Mouse (Mus musculus): ENCODE measurements around the gene Efnb3.

Gene Efnb3

DNA sequence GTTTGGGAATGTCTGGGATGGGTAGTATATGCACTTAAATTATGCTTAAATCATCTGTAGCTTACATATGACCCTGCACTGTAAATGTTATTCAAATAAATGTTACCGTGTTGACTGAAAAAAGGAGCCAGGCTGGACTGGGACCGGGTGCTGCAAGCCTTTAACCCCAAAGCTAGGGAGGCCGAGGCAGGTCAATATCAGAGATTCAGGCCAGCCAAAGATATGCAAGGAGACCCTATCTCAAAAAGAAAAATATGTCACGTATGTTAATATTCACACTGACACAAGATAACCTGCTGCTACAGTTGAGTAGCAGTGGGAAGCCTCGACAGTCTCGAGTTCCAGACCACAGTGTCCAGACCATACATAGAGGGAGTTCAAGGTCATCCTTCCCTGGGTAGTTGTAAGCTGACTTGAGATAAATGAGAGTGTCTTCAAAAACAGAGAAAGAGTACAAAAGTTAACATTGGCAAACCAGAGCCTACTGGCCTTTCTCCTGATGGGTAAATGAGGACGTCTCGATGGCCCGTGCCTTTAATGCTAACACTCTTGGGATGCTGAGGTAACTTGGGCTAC lies 22.3 kb upstream of the Efnb3 start:
- no peak for DNase-seq

DNA sequence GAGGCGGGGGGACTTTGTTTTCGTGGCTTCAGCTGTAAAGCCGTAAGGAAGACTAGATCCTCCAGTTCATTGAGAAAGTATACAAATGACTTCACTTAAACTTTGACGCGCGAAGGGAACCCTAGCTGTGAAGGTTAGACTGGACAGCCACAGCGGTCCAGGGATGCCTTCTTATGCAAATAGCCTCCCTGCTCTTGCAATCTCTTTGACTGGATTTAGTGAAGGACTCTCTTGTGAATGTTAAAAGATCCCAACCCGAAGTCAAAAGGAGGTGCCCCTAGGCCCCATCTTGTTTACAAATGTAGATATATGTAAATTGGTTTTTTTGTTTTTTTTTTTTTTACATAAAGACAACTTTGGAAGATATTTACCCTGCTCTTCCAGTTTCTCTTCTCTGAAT lies 21.8 kb upstream of the Efnb3 start:
- DNase-seq, result no peak

DNA sequence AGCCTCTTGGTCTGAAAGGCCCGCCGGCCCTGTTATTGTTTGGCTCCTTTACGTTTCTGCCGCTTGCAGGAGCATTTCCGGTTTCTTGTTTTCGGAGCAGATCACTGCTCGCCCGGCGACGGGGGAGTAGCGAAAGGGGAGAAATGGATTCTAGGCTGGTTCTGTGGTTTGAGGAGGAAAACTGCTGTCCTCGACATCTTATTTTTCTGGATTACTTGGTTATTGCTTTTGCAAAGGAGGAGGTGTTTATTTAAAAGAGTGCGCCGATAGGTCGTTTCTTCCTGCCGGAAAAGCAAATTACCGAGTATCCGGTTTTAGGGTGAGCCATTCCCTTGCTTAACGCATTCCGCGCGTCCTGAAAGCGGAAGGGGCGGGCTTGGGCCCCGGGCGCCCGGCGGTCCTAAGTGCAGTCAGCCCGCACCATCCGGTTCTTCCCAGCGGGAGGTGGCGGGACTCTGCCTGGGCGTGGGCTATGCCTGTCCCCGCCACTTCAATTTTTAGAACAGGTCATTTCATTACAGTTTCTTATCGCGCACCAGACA lies 21.2 kb upstream of the Efnb3 start:
- DNase-seq, result peak; percentile 97

DNA sequence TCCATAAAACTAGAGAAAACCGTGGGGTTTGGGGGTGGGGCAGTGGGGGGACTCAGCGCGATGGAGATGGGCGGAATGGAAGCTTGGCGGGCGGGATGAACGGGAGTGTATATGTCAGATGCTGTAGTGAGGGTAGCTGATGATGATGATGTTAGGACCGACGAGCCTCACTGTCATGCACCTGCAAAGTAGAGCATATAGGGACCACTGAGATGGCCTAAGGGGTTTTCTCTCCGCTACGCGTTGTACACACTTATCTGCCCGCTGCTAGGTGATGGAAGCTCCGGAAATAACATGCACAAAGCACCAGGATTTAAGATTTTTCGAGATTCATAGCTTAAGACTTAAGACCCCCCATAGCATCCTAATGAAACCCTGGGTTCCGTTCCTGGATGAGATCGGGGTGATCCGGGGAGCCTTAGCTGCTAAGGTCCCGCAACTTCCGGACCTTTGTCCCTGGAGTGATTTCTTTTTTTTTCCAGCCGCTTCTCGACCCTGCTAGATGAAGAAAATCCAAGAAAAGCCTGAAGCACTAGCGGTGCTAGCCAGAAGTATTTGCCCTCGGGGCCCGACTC lies 20.7 kb upstream of the Efnb3 start:
- DNase-seq, result no peak

DNA sequence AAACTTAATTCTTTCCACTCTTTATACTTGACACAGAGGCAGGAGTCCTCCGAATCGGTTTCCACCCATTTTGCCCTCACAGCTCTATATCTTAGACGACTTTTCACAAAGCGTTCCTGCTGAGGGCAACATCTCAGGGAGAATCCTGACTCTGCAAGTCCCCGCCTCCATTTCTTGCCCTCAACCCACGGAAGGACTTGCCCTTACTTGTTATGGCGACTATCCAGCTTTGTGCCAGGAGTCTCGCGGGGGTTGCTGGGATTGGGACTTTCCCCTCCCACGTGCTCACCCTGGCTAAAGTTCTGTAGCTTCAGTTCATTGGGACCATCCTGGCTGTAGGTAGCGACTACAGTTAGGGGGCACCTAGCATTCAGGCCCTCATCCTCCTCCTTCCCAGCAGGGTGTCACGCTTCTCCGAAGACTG lies 20.1 kb upstream of the Efnb3 start, which contains the start of the genes Wrap53 and Trp53:
Wrap53 (minus strand) TSS at position 165 of the 424 bp plus-strand sequence.
Trp53 (plus strand) TSS at position 269 of the 424 bp plus-strand sequence.
- DNase-seq, result peak; percentile 96

DNA sequence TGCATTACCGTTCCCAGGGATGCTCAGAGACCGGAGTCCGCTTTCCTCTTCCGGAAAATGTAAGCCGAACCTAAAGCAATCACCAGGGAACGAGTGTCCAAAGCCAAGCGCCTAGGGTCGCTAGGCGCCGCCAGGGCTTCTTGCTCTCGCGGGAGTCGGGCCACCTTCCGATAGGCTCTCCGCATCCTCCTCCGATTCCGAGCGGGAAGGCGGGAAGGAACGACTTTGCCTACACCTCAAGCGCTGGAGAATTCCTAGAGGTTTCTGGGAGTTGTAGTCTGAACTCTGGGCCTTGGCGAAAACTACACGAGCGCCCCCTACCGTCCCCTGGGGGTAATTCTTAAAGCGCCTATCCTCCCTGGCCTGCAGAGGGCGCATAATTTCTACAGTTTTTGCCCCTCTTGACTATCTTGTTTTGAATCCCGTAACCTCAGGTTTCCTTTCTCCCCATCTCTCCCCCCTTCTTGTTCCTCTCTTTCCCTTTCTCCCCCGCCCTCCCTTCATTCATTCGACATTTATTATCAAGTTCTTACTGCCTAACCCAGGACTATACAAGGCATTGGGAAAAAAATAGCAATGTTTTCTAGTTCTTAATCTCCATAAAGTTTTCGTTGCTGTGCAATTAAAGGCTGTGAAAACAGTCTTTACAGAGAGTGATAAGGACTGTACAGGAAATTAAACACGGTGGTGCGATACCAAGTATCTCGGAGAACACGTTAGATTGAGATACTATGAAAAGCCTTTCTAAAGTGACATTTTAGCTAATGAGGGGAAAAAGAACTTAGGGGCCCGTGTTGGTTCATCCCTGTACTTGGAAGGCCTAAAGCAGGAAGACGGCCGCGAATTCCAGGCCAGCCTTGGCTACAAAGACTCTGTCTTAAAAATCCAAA lies 19.4 kb upstream of the Efnb3 start:
- peak; percentile 99 for DNase-seq

DNA sequence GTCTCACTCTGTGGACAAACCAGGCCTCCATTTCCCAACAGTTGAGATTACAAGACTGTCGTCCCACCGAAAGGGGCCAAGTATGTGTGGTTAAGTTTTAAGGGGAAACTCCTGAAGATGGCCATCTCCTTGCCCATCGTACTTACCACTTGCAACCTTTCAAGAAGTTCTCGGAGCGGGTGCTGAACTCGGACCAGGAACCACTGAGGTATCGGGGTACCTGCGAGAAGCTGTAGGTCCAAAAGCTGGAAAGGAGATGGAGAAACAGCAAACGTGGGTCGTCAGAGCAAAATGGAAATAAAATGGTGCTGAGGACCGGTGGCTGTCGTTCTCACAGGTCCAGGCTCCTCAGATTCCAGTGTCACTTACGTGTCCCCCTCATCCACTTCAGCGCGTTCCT lies 18.3 kb upstream of the Efnb3 start:
- no peak for DNase-seq

DNA sequence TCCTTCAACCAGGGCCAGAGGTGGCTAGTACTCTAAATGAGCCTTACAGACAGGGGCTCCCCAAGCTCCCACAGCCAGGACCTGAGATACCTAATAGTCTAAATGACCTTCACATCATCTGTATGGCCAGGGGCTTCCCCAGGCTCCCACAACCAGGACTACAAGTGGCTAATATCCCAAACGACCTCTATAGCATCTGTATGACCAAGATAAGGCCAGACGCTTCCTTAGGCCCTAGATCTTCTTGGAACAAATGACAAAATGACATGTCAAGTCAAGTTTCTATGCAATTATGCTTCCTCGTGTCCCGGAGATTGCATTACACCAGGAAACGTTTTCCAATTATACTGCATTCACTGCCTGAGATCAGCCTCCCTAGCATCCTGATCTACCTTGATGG lies 16.3 kb upstream of the Efnb3 start:
- DNase-seq, result no peak

DNA sequence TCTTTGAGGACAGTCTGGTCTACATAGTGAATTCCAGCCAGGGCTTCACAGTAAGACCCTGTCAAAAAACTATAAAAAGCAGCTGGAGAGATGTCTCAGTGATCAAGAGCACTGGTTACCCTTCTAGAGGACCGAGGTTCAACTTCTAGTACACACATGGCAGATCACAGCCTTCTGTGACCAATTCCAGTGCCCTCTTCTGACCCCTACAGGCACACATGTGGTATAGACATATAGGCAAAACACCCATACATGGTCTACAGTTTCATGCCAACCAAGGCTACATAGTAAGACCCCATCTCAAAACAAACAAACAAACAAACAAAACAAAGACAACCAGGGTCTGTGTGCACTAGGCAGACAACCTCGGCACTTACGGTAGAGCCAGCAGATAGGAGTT lies 15.2 kb upstream of the Efnb3 start:
- DNase-seq, result peak; percentile 70

DNA sequence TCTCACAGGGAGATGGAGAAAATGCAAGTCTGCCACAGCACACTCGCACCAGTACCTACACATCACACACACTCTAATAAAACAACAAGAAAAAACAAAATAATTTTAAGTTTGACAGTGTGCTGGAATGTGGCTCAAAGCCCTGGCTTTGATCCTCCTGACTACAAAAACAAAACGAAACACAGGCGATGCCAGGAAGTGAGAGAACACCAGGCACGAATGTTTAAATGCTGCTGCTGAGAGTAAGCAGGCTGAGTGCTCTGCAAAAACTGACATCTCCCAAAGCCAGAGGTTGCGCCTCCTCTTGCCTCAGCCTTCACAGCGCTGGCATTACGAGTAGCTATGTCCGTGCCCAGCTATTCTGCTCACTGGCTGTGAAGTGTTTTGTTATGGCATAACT lies 5.1 kb upstream of the Efnb3 start:
- no peak for DNase-seq

DNA sequence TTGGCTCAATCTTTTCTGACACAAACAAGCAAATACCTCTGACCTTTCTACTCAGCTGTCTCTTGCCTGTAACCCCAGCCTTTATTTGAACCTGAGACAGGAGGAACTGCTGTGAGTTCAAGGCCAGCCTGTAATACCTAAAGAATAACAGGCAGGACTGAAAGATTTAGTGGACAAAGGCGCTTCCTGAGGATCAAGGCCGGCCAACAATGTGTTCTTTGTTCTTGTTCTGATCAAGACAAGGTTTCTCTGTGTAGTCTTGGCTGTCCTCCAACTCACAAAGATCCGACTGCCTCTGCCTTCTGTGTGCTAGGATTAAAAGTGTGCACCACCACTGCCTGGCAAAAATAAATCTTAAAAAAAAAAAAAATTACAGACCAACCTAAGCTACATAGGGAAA lies 4.4 kb upstream of the Efnb3 start:
- no peak for DNase-seq

DNA sequence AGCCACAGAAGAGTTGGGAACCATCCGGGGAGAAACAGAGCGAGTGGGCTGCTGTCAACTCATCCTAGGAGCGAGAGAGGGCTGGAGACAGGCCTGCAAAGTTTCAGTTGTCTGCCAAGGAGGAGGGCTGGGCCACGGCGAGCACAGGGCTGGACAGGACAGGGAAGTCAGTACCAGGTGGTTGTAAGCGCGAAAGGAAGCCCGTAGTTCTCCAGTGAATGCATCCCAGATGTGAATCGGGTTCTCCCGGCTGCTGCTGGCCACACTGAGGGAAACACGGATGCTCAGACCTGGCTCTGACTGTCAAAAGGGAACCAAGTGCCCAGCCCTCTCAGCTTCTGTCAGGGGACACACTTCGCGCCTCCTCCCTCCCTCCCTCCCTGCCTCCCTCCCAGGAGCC lies 3.4 kb upstream of the Efnb3 start:
- no peak for DNase-seq

DNA sequence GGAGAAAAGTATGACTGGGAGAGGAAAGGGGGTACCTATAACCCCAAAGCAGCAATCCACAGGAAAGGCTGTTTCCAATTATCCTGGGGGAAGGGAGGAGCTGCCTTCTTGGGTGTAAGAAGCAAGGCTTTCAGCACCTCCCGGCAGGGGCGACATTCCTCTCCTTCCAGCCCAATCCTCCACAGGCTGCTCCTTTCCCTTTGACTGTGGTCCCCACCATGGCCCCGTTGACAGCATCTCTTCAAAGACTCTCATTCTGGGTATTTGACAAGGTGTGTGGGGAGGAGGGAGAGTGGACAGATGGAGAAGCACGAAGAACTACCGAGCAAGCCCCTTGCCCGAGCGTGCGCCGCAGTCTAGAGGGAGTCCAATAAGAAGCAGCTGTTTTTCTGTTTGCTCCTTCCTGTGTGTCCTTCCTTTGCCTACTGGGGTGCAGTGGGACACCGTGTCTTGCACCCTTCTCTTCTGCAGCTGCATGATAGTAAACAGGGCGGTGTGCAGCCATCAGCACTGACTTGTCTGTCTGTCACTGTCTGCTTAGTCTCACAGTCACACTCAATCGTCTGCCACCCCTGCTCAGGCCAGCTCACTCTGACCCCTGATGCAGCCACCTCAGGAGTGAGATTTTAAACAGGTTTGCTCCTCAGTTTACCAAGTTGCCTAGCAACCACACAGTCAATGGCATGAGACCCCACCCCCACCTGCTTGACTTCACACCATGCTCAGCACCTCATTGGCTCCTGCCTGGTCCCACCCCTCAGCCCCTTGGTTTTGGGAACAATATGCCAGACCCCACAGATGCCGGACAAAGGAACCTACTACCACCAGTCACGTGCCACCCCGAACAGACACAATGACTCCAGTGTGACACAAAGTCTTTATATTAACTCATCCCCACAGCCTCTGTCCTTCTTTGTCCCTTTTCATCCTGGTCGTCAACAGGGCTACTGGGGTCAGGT lies 1.2 kb upstream of the Efnb3 start:
- peak; percentile 60 for DNase-seq

DNA sequence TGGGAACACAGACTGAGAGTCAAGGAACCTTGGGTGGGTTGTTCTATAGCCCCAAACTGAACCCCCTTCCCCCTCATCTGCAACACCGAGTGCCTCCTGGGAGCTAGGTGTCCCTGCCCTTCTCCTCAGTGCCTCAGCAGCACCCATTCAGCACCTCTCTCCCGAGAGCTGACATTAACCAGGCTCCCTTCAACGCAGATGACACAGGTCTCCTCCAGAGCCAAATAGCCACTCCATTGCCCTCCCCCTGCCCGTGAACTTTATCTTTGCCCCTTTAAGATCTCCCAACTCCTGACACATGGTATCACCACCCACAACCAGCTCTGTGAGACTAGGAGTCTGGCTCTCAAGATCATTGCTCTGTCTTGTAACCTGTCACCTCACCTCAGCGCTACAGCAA lies 822 bp downstream of the Efnb3 start:
- DNase-seq, result peak; percentile 19

DNA sequence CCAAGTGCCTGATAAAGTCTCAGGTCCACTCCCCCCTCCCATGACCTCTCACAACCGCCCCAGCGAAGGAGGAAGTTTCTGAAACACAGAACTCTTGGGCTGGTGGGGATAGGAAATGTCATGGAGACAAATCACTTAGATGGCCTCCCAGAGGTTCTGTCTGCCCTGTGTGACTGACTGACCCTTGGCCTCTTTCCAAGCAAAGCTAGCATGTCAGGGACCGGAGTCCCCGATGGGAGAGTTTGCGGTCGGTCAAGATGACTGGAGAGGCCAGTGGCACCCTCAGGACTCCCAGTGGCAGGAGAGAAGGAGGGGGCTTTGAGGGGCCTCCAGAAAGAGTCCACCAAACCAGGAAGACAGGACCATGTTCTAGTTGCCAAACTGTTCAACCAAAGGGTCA lies 1.2 kb downstream of the Efnb3 start:
- no peak for DNase-seq

DNA sequence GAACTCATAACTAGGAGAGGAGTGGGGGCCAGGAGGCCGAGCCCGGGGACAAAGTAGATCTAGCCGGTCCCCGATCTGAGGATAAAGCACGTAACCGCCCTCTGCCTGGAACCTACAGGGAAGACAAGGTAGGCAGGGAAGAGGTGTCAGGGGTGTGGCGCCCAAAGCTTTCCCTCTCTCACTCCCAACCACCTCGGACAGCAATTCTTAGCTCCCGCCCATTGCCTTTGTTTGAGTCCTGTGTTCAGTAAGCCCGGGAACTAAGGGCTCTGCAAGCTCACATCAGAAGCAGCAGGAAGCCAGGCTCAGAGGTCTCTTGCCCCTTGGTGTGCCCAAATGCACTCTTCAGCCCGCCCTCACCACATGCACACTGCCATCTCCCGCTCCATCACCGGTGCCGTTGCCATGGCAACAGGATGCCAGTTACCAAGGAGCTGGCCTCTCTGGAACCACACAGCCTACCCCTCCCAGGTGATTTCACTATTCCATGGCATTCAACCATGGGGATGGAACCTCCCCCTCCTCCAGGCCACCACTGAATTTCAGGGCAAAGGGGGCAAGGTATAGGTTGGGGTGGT lies 2.5 kb downstream of the Efnb3 start:
- DNase-seq, result peak; percentile 82

DNA sequence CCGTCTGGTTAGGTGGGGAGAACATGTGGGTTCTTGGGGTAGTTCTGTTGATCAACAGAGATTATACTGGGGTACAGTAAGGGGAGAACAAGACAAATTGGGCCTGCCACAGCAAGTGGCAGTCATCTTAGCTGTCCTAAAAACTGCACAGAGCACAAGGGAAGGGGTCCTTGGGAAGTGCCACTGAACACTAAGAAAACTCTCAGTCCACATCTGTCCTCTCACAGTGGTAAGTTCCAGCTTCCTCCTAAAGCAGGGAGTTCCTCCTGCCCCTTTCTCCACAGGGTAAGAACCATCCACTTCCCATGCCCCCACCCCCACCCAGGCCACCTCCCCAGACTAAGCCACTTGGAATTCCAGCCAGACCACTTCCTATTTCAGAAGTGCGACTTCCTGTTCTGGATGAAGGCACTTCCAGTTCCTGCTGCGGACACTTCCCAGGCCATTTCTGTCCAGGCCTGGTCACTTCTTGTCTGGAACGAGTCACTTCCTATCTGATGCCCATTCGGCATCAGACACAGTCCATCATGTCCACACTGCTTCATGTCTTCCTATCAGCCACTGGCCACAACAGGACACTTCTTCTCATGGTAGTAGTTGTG lies 5.4 kb downstream of the Efnb3 start:
- no peak for DNase-seq

DNA sequence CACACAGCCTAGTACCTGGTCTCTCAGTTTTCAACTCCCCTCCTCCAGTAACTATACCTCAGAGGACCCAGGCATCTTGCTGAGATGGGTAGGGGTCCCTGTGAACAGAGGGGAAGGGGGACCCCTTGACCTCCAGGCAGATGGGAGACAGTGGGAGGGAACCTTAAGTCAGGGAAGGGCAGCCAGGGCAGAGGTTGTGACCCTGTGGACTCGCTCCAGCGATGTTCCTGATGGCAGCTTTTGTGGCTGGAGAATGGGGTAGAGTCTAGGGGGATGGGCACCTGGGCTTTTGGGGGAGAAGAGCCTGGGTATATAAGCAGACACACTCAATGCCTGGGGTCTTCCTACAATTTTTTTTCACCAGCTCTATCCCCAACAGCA lies 6.7 kb downstream of the Efnb3 start:
- no peak for DNase-seq

DNA sequence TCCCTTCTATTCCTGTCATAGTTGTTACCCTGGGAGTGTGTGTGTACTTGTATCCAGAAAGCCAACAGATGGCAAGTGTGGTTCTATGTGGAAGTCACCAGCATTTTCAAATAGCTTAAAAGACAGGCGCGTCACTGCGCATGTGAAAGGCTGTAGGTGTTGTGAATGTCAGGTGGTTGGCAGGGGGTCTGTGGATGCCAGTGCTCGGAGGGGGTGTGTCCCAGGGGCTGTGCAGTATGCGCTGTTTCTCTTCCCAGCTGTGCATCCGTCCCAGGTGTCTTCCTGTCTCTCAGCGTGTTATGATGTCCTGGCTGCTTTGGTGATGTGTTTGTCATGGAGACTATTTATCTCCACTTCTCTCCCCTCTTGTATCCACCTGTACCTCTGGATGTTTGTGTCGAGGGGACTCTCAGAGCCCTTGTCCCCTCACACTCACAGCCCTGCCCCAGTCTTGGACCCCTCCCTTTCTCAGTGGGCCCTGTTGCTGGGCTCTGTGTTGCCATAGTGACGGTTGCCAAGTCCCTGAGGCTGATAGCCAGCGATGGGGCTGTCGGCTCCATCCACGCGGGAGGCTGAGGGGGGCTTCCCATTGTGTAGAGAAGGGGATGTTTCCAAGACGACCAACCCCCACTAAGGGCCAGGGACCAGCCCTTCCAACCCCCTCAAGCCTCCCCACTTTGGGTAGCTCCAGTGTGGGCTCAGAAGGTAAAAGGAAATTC lies 7.2 kb downstream of the Efnb3 start:
- DNase-seq, result peak; percentile 92

DNA sequence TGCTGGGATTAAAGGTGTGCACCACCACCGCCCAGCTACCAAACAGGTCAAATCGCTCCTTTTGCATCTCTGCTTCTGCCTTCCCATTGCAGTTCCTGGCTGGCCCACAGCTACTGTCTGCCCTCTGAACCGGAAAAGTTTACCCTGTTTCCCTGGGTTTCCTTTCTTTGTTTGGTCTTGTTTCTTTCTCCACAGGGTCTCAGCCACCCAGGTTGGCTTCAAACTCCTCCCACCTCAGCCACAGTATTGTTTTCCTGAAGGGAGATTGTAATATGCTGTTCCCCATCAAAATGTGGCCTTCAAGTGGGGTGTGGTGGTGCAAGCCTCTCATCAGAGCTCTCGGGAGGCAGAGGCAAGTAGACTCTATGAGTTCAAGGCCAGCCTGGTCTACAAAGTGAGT lies 8.7 kb downstream of the Efnb3 start:
- no peak for DNase-seq

DNA sequence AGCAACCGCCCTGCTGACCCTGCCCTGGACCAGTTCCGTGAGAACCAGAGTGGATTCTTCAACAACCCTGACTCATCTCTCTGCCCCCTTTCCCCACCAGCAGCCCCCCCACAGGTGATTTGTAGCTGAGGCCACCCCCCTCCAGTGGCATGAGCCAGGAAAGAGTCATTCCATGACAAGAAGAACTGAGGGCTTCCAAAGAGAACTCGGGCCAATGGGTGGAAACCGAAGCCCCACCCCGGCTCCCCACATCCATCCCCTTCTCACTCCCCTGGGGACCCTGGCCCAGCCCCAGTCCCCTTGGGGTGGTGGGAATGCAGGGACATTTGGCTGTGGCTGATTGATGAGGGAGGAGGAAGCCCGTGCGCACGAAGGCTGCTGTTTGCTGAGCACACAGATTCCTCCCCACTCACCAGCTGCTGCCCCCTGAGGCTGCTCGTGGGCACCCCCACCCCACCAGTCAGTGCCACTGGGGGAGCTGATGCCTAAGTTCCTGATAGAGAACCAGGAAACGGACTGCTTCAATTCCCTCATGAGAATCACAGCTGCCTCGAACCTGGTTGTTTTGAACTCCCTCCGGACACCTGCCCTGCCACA lies 10.8 kb downstream of the Efnb3 start, which contains the start of gene Dnah2:
Dnah2 (minus strand) TSS at position 51 of the 597 bp plus-strand sequence.
- no peak for DNase-seq
